Mouse (Mus musculus) G1E (cell line): ENCODE data around the gene Cdkn1c.

ENCODE experiments used
- CTCF ChIP-seq: IDR thresholded peaks from 2 replicates; pipeline ENCODE4 v1.5.1; 2012; ENCODE audit warnings: low read depth, low read length, inconsistent platforms, mixed read lengths
- GATA1 ChIP-seq: IDR thresholded peaks from 2 replicates; pipeline ENCODE4 v1.6.1; 2012; ENCODE audit warnings: borderline replicate concordance, low read length, inconsistent platforms, mixed read lengths
- POLR2AphosphoS5 ChIP-seq: IDR thresholded peaks from 2 replicates; pipeline ENCODE4 v1.6.1; 2012; ENCODE audit warnings: low read depth, low read length, inconsistent platforms; ENCODE audit not compliant: insufficient replicate concordance

DNA sequence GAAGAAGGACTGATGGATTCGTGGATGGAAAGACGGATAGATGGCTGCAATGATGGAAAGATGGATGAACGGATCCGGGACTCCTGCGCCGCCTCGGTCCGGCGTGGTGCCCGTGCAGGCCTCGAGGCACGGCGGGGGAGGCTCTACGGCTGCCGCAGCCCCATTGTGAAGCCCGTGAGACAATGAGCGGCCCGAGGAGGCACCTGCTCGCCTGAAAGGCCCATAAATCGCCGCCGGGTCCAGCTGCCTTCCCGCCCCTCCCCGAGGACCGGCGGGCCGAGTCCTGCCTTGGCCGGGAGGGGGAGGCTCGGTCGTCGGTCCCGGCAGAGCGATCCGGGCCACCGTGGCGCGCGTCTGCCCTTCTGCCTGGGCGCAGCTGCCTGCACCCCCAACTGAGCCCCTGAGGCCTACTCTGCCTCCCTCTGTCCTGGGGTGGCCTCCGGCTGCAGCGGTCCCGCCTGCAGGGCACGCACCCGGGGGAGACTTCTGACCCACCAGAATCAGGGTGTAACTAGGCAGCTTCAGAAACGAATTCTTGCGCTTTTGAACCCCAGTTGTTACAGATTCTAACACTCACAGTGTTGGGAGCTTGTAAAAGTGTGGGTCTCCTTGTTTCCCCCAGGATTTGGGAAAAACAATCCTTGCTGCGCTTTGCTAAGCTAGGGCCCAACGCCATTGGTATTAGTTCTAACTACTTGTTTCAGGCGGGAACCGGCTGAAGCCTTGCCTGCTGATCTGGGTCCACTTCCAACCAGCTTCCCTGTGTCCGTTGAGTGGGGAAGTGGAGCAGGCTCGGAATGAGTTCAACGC is 15.0 kb downstream of the Cdkn1c start:
- TF ChIP-seq CTCF (no peak), POLR2AphosphoS5 (no peak), GATA1 (no peak)
